Mouse (Mus musculus): ENCODE measurements around the gene Rpa1. TPM values are rescaled to one million over a fixed set of nuclear protein-coding genes. Genes with fewer than 3 reads are reported as not detected.

Gene Rpa1
- polyA plus RNA-seq, 1 experiment from 2014 or later, result 61.4 TPM

- no peak overlapping the region for H3K27ac ChIP-seq (replicated peaks)
- H3K4me2 ChIP-seq, result no peak overlapping the region
- H3K4me1 ChIP-seq (replicated peaks), result peaks cover 36% of the 10 kb centered on the region
- no peaks in the 10 kb centered on the region; the same call in 1 of the 2 replicates for H3K36me3 ChIP-seq
- H3K9ac ChIP-seq, result no peak overlapping the region
- WGBS, result 89% methylated on average over 4 of the region's 4 CpGs
- no peaks in the 10 kb centered on the region for H3K27me3 ChIP-seq
- ATAC-seq (ENCODE audit: low FRiP score, low read depth), result no peak
- H3K9me3 ChIP-seq, result no peaks in the 10 kb centered on the region
- H3K4me3 ChIP-seq, result no peak overlapping the region
Observed at GRCm38 (mm10) chr11:75269213-75269612, 78.9 kb downstream of the Rpa1 start.

- Histone ChIP-seq H3K4me3 (no peak overlapping the region), H3K4me1 (replicated peaks) (peaks cover 37% of the 10 kb centered on the region), H3K36me3 (no peaks in the 10 kb centered on the region; the same call in 1 of the 2 replicates), H3K27me3 (no peaks in the 10 kb centered on the region), H3K9me3 (no peaks in the 10 kb centered on the region), H3K9ac (no peak overlapping the region), H3K4me2 (no peak overlapping the region), H3K27ac (replicated peaks) (peak overlapping the region; percentile 61; the same call in 1 of the 2 replicates)
- ATAC-seq (ENCODE audit: low FRiP score, low read depth), result no peak
- 62% methylated on average over 5 of the region's 5 CpGs for WGBS
Observed at GRCm38 (mm10) chr11:75268492-75268891, 79.6 kb downstream of the Rpa1 start.

GRCm38 (mm10) chr11:75267826-75268281 is 80.3 kb downstream of the Rpa1 start:
- no peaks in the 10 kb centered on the region; the same call in 1 of the 2 replicates for H3K36me3 ChIP-seq
- H3K9me3 ChIP-seq, result no peaks in the 10 kb centered on the region
- H3K27ac ChIP-seq (replicated peaks), result peak overlapping the region; percentile 61
- peaks cover 37% of the 10 kb centered on the region for H3K4me1 ChIP-seq (replicated peaks)
- no peaks in the 10 kb centered on the region for H3K27me3 ChIP-seq
- ATAC-seq (ENCODE audit: low FRiP score, low read depth), result no peak
- H3K4me2 ChIP-seq, result no peak overlapping the region
- no peak overlapping the region for H3K9ac ChIP-seq
- H3K4me3 ChIP-seq, result no peak overlapping the region
- 51% methylated on average over 9 of the region's 9 CpGs for WGBS

- ATAC-seq (ENCODE audit: low FRiP score, low read depth), result no peak
- Histone ChIP-seq H3K9me3 (no peaks in the 10 kb centered on the region), H3K4me1 (replicated peaks) (peaks cover 43% of the 10 kb centered on the region), H3K36me3 (no peaks in the 10 kb centered on the region; the same call in 1 of the 2 replicates), H3K4me3 (no peak overlapping the region), H3K4me2 (no peak overlapping the region), H3K27ac (replicated peaks) (no peak overlapping the region), H3K9ac (no peak overlapping the region), H3K27me3 (no peaks in the 10 kb centered on the region)
- WGBS, result 75% methylated on average over 15 of the region's 15 CpGs
Observed at GRCm38 (mm10) chr11:75265545-75265944, 82.6 kb downstream of the Rpa1 start.

GRCm38 (mm10) chr11:75264550-75264949 is 83.6 kb downstream of the Rpa1 start:
- H3K27ac ChIP-seq (replicated peaks), result no peak overlapping the region
- peaks cover 47% of the 10 kb centered on the region for H3K4me1 ChIP-seq (replicated peaks)
- WGBS, result 77% methylated on average over 6 of the region's 6 CpGs
- no peaks in the 10 kb centered on the region; the same call in 1 of the 2 replicates for H3K36me3 ChIP-seq
- no peak overlapping the region for H3K4me2 ChIP-seq
- no peaks in the 10 kb centered on the region for H3K27me3 ChIP-seq
- no peak overlapping the region for H3K9ac ChIP-seq
- no peak overlapping the region for H3K4me3 ChIP-seq
- H3K9me3 ChIP-seq, result no peaks in the 10 kb centered on the region
- ATAC-seq (ENCODE audit: low FRiP score, low read depth), result no peak

- no peaks in the 10 kb centered on the region for H3K27me3 ChIP-seq
- H3K4me2 ChIP-seq, result no peak overlapping the region
- H3K4me1 ChIP-seq (replicated peaks), result peaks cover 47% of the 10 kb centered on the region
- ATAC-seq (ENCODE audit: low FRiP score, low read depth), result no peak
- 44% methylated on average over 6 of the region's 6 CpGs for WGBS
- H3K36me3 ChIP-seq, result no peaks in the 10 kb centered on the region; the same call in 1 of the 2 replicates
- H3K9me3 ChIP-seq, result no peaks in the 10 kb centered on the region
- no peak overlapping the region for H3K4me3 ChIP-seq
- H3K27ac ChIP-seq (replicated peaks), result no peak overlapping the region
- no peak overlapping the region for H3K9ac ChIP-seq
Observed at GRCm38 (mm10) chr11:75263964-75264312, 84.2 kb downstream of the Rpa1 start.

- no peaks in the 10 kb centered on the region for H3K27me3 ChIP-seq
- H3K36me3 ChIP-seq, result no peaks in the 10 kb centered on the region; the same call in 1 of the 2 replicates
- H3K9me3 ChIP-seq, result no peaks in the 10 kb centered on the region
- ATAC-seq (ENCODE audit: low FRiP score, low read depth), result no peak
- H3K4me3 ChIP-seq, result no peak overlapping the region
- H3K4me1 ChIP-seq (replicated peaks), result peaks cover 44% of the 10 kb centered on the region
- 43% methylated on average over 15 of the region's 15 CpGs for WGBS
- H3K9ac ChIP-seq, result no peak overlapping the region
- no peak overlapping the region for H3K4me2 ChIP-seq
- H3K27ac ChIP-seq (replicated peaks), result no peak overlapping the region
Observed at GRCm38 (mm10) chr11:75263274-75263963, 84.7 kb downstream of the Rpa1 start.

- Histone ChIP-seq H3K27ac (replicated peaks) (no peak overlapping the region), H3K9me3 (no peaks in the 10 kb centered on the region), H3K9ac (no peak overlapping the region), H3K27me3 (no peaks in the 10 kb centered on the region), H3K4me3 (no peak overlapping the region), H3K36me3 (no peaks in the 10 kb centered on the region; the same call in 1 of the 2 replicates), H3K4me1 (replicated peaks) (peaks cover 40% of the 10 kb centered on the region), H3K4me2 (no peak overlapping the region)
- WGBS, result 52% methylated on average over 5 of the region's 5 CpGs
- no peak for ATAC-seq (ENCODE audit: low FRiP score, low read depth)
Observed at GRCm38 (mm10) chr11:75262791-75263190, 85.3 kb downstream of the Rpa1 start.

- Histone ChIP-seq H3K4me3 (no peak overlapping the region), H3K27ac (replicated peaks) (no peak overlapping the region), H3K9ac (no peak overlapping the region), H3K9me3 (no peaks in the 10 kb centered on the region), H3K27me3 (no peaks in the 10 kb centered on the region), H3K4me2 (no peak overlapping the region), H3K36me3 (no peaks in the 10 kb centered on the region; the same call in 1 of the 2 replicates), H3K4me1 (replicated peaks) (peaks cover 36% of the 10 kb centered on the region)
- 86% methylated on average over 3 of the region's 3 CpGs for WGBS
- ATAC-seq (ENCODE audit: low FRiP score, low read depth), result no peak
Observed at GRCm38 (mm10) chr11:75262181-75262580, 85.9 kb downstream of the Rpa1 start.

GRCm38 (mm10) chr11:75261730-75262129 is 86.4 kb downstream of the Rpa1 start:
- H3K4me1 ChIP-seq (replicated peaks), result peaks cover 36% of the 10 kb centered on the region
- H3K27ac ChIP-seq (replicated peaks), result no peak overlapping the region
- no peak overlapping the region for H3K9ac ChIP-seq
- WGBS, result 61% methylated on average over 4 of the region's 4 CpGs
- H3K9me3 ChIP-seq, result no peaks in the 10 kb centered on the region
- no peak for ATAC-seq (ENCODE audit: low FRiP score, low read depth)
- no peak overlapping the region for H3K4me3 ChIP-seq
- H3K36me3 ChIP-seq, result no peaks in the 10 kb centered on the region; the same call in 1 of the 2 replicates
- no peaks in the 10 kb centered on the region for H3K27me3 ChIP-seq
- no peak overlapping the region for H3K4me2 ChIP-seq

- no peak overlapping the region for H3K4me2 ChIP-seq
Observed at GRCm38 (mm10) chr11:75261016-75261415, 87.1 kb downstream of the Rpa1 start.

GRCm38 (mm10) chr11:75259996-75260561 is 88.0 kb downstream of the Rpa1 start:
- peak; percentile 16; the same call in 1 of the 2 replicates for ATAC-seq (ENCODE audit: low FRiP score, low read depth)
- Histone ChIP-seq H3K36me3 (no peaks in the 10 kb centered on the region), H3K4me2 (no peak overlapping the region), H3K9ac (no peak overlapping the region), H3K27me3 (no peaks in the 10 kb centered on the region), H3K27ac (replicated peaks) (peak overlapping the region; percentile 5; the same call in 1 of the 2 replicates), H3K4me1 (replicated peaks) (peaks cover 36% of the 10 kb centered on the region), H3K4me3 (no peak overlapping the region), H3K9me3 (no peaks in the 10 kb centered on the region)
- WGBS, result 56% methylated on average over 10 of the region's 10 CpGs

More at GRCm38 (mm10) chr11:75261016-75261415, 87.1 kb downstream of the Rpa1 start:
- 0 out of 2 replicates have a peak, but pooled peaks have one; percentile 12 for ATAC-seq (ENCODE audit: low FRiP score, low read depth)
- no peaks in the 10 kb centered on the region for H3K27me3 ChIP-seq
- no peak overlapping the region for H3K4me3 ChIP-seq
- H3K9ac ChIP-seq, result no peak overlapping the region
- WGBS, result 93% methylated on average over 2 of the region's 2 CpGs
- no peaks in the 10 kb centered on the region for H3K36me3 ChIP-seq
- peaks cover 36% of the 10 kb centered on the region for H3K4me1 ChIP-seq (replicated peaks)
- H3K27ac ChIP-seq (replicated peaks), result no peak overlapping the region
- H3K9me3 ChIP-seq, result no peaks in the 10 kb centered on the region

Data from hindbrain, embryonic 15.5 days (tissue).